In the genomic region with DNA sequence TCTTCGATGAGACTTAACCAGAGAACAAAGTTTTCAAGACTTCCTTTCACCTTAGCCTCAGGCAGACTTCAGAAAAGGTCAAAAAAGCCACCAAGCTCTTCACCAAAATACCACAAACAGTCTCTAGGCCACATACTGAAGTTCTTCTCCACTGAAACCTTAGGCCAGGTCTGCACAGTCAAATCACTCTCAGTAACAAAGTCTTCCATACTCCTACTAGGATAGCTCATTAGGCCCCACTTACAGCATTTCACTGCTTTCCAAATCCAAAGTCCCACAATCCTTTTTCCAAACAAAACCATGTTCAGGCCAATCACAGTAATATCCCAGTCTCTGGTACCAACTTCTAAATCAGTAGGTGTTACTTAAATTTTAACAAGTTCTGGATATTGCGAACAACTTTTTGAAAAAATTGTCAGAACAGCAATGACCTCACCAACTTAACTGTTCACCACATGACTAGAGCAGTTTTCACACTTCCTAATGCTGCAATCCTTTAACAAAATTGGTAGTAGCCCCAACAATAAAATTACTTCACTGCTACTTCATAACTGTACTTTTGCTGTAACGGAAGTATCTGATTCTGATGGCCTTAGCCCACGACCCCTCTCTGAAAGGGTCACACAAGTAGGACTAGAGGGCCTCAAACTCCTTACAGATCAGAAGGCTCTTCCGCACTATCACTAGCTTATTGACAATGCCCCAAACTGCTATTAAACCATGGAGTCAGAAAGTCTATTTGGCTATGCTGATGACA, we compare ENCODE assay signal across 8 mouse cellular contexts. TPM values are rescaled to one million over a fixed set of nuclear protein-coding genes. Genes with fewer than 3 reads are reported as not detected.
DNase-seq lines count a peak whose midpoint lies in the region; ATAC-seq lines count a peak whose summit lies in the region.

No protein-coding gene starts in this region.

- peaks cover 44% of the 10 kb centered on the region for H3K36me3 ChIP-seq in lung, embryonic 16.5 days (ENCODE audit: control insufficient read depth, insufficient read depth, low read length)
- peaks cover 70% of the 10 kb centered on the region for H3K36me3 ChIP-seq in forebrain, embryonic 13.5 days (ENCODE audit: poor library complexity, severe bottlenecking)
- peaks cover 64% of the 10 kb centered on the region for H3K36me3 ChIP-seq in limb, embryonic 15.5 days
- peaks cover 28% of the 10 kb centered on the region for H3K36me3 ChIP-seq in stomach, embryonic 15.5 days

- H3K4me2 ChIP-seq in lung, embryonic 16.5 days (ENCODE audit: low read depth, low read length), result peak overlapping the region; percentile 90
- peak overlapping the region; percentile 97 for H3K4me2 ChIP-seq in forebrain, embryonic 13.5 days
- peak overlapping the region; percentile 76 for H3K4me2 ChIP-seq in limb, embryonic 15.5 days
- H3K4me2 ChIP-seq in stomach, embryonic 15.5 days, result peak overlapping the region; percentile 71

- peak overlapping the region; percentile 89 for H3K4me3 ChIP-seq in lung, embryonic 16.5 days (ENCODE audit: low read length)
- H3K4me3 ChIP-seq in forebrain, embryonic 13.5 days, result peak overlapping the region; percentile 96
- H3K4me3 ChIP-seq in limb, embryonic 15.5 days, result peak overlapping the region; percentile 92
- peak overlapping the region; percentile 78 for H3K4me3 ChIP-seq in stomach, embryonic 15.5 days (replicated peaks)

- no peak overlapping the region for H3K27ac ChIP-seq in lung, embryonic 16.5 days (ENCODE audit: low read length)
- no peak overlapping the region for H3K27ac ChIP-seq in forebrain, embryonic 13.5 days
- no peak overlapping the region for H3K27ac ChIP-seq in limb, embryonic 15.5 days
- H3K27ac ChIP-seq in stomach, embryonic 15.5 days, result no peak overlapping the region

- H3K27me3 ChIP-seq in lung, embryonic 16.5 days (ENCODE audit: control insufficient read depth, insufficient read depth, low read depth, low read length), result no peaks in the 10 kb centered on the region
- no peaks in the 10 kb centered on the region for H3K27me3 ChIP-seq in forebrain, embryonic 13.5 days
- no peaks in the 10 kb centered on the region for H3K27me3 ChIP-seq in limb, embryonic 15.5 days
- no peaks in the 10 kb centered on the region for H3K27me3 ChIP-seq in stomach, embryonic 15.5 days (replicated peaks)

- H3K9ac ChIP-seq in lung, embryonic 16.5 days (ENCODE audit: low read length), result peak overlapping the region; percentile 99
- H3K9ac ChIP-seq in forebrain, embryonic 13.5 days, result peak overlapping the region; percentile 99
- H3K9ac ChIP-seq in limb, embryonic 15.5 days, result 0 out of 2 replicates have a peak overlapping the region, but pooled peaks have one; percentile 15
- H3K9ac ChIP-seq in stomach, embryonic 15.5 days, result 0 out of 2 replicates have a peak overlapping the region, but pooled peaks have one; percentile 98

- 44% methylated on average over 5 of the region's 5 CpGs for WGBS in lung, embryonic 16.5 days
- 77% methylated on average over 5 of the region's 5 CpGs for WGBS in forebrain, embryonic 13.5 days
- WGBS in limb, embryonic 15.5 days, result 55% methylated on average over 5 of the region's 5 CpGs
- WGBS in stomach, embryonic 15.5 days, result 54% methylated on average over 5 of the region's 5 CpGs

- peaks cover 37% of the 10 kb centered on the region for H3K4me1 ChIP-seq in lung, embryonic 16.5 days (replicated peaks; ENCODE audit: control insufficient read depth, insufficient read depth, low read length)
- H3K4me1 ChIP-seq in forebrain, embryonic 13.5 days, result peaks cover 59% of the 10 kb centered on the region
- peaks cover 38% of the 10 kb centered on the region for H3K4me1 ChIP-seq in limb, embryonic 15.5 days
- H3K4me1 ChIP-seq in stomach, embryonic 15.5 days, result peaks cover 40% of the 10 kb centered on the region

- DNase-seq in lung, postnatal 4 days, result no peak
- DNase-seq in ovary, adult 18-20 months (ENCODE audit: low spot score), result no peak
- no peak for DNase-seq in kidney, postnatal 25 days

- H3K9me3 ChIP-seq in lung, embryonic 16.5 days (ENCODE audit: control insufficient read depth, low read length), result no peaks in the 10 kb centered on the region
- no peaks in the 10 kb centered on the region for H3K9me3 ChIP-seq in forebrain, embryonic 13.5 days (replicated peaks)
- no peaks in the 10 kb centered on the region for H3K9me3 ChIP-seq in limb, embryonic 15.5 days
- no peaks in the 10 kb centered on the region for H3K9me3 ChIP-seq in stomach, embryonic 15.5 days

- ATAC-seq in lung, embryonic 16.5 days (ENCODE audit: low read depth), result no peak
- ATAC-seq in forebrain, embryonic 13.5 days, result no peak
- no peak for ATAC-seq in limb, embryonic 15.5 days (ENCODE audit: insufficient number of reproducible peaks, low FRiP score, low TSS enrichment, low read depth)
- no peak for ATAC-seq in stomach, embryonic 15.5 days (ENCODE audit: insufficient read depth, low FRiP score, low read depth)
- ATAC-seq in cerebellum, adult (ENCODE audit: insufficient number of reproducible peaks, low FRiP score, low TSS enrichment), result no peak

RNA-seq across cellular contexts. Expression of a gene that starts 2.3 kb away (rescaled TPM):
- 779 and 791 TPM in 2 replicates for polyA plus RNA-seq in lung, embryonic 16.5 days (2015; fragmentation: Nextera tagmentation; extraction: Ambion mirVana)
- polyA plus RNA-seq in forebrain, embryonic 13.5 days (2015; fragmentation: Nextera tagmentation; extraction: Ambion mirVana), result 632 and 719 TPM in 2 replicates
- 616 and 815 TPM in 2 replicates for polyA plus RNA-seq in limb, embryonic 15.5 days (2015; fragmentation: Nextera tagmentation; extraction: Ambion mirVana)
- polyA plus RNA-seq in stomach, embryonic 15.5 days (2015; fragmentation: Nextera tagmentation; extraction: Ambion mirVana), result 712 and 730 TPM in 2 replicates

RNA-seq across cellular contexts. Expression of a gene that starts 15.7 kb away (rescaled TPM):
- 530 and 633 TPM in 2 replicates for polyA plus RNA-seq in lung, embryonic 16.5 days (2015; fragmentation: Nextera tagmentation; extraction: Ambion mirVana)
- 696 and 753 TPM in 2 replicates for polyA plus RNA-seq in forebrain, embryonic 13.5 days (2015; fragmentation: Nextera tagmentation; extraction: Ambion mirVana)
- polyA plus RNA-seq in limb, embryonic 15.5 days (2015; fragmentation: Nextera tagmentation; extraction: Ambion mirVana), result 365 and 428 TPM in 2 replicates
- 438 and 451 TPM in 2 replicates for polyA plus RNA-seq in stomach, embryonic 15.5 days (2015; fragmentation: Nextera tagmentation; extraction: Ambion mirVana)

Comparison
In these comparisons a context has a peak if more than half of its experiments do, and no peak if none do; other contexts are left out.
1. H3K9ac ChIP-seq: peak in every context shown above with its lines; median percentile 99 in lung, embryonic 16.5 days; 99 in forebrain, embryonic 13.5 days; 98 in stomach, embryonic 15.5 days; 15 in limb, embryonic 15.5 days.